Mouse (Mus musculus): ENCODE measurements around the gene Cacng4.

Cacng4 gene

DNA sequence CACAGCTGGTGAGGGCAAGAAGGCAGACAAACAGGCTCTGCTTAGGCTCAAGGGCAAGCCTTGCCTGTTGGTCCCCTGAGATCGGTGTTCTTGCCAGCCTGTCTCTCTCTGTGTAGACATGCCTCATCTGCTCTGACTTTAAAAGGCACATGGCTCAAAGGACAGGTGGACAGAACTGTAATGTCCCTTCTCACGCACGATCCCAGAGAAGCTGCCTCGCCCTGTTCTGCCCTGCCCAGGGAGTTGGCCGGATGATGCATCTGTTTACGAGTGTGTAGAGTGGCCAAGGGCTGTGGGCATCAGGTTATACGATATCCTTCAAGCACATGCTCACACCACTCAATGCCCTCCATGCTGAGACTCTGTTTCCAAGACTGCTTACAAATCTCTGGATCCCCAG is 80.0 kb downstream of the Cacng4 start:
- DNase-seq: no peak

DNA sequence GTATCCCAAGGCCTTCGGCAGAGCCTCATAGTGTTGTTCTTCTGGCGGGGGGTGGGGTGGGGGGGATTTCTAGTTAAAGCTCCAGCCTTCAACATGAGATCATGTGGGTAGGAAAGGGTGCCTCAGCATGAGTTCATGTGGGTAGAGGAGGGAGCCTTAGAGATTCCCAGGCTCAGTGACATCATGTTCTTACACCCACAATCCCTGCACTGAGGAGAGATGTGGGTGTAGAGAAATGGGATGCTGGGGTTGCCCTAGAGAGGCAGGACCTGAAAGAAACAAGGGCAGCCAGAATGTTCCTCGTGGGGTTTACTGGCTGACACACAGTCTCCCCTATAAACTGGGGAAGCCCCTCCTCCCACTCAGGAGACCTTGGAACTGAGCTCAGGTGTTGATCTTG is 84.0 kb downstream of the Cacng4 start:
- no peak for DNase-seq

DNA sequence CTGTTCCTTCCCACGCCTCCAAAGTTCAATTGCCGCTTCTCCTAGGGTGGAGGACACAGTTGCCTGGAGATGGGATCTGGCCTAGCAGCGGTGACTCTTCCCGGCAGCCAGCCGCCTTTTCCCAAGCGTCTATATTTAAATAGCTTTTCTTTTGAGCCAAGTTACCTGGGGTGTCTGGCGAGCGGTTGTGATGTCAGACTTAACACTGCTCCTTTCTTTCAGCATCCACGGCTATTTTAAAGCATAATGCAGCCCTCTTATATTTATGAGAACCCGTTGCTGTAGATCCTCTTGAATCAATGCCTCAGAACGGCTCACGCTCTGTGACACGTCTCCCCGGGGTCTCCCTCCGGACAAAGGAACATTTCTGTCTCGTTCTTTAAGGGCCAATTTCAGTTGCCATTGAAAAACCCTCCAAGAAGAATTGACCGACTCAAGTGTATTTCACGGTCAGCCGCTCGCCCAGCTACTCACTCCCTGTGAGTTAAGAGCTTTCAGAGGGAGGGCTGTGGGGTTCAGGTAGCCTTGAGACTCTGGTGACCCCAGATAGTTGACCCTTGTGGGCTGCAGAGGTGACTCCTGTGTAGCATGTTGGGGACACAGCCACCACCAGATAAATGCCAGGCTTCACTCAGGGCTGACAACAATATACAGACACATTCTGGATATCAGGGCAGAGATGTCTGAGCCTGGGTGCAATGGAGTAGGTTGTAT is 86.3 kb downstream of the Cacng4 start:
- DNase-seq: no peak

DNA sequence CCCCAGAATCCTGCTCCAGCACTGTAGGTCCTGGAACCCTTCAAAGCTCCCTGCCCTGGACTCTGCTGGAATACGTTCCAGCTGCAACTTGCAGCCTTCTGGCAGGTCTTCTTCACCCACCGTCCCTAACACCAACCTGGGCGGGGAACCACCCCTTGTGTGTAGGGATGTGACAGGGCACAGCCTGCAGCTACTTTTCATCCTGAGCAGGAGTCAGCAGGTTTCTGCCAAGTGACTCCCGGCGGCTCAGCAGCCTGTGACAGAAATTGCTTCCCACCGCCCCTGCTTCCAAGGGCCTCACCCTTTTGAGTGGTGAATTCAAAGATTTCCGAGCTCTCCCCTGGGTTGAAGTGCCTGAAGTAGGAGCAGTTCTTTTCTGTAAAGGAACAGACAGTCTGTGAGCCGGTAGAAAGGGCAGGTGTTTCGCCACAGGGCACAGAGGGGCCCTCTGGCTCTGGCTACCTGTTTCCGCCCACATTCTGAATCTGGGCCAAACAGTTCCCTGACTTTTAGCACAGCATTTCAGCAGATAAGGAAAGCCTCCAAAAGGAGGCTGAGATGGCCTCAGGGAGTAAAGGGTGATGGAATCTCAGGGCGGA is 88.8 kb downstream of the Cacng4 start:
- DNase-seq: no peak

DNA sequence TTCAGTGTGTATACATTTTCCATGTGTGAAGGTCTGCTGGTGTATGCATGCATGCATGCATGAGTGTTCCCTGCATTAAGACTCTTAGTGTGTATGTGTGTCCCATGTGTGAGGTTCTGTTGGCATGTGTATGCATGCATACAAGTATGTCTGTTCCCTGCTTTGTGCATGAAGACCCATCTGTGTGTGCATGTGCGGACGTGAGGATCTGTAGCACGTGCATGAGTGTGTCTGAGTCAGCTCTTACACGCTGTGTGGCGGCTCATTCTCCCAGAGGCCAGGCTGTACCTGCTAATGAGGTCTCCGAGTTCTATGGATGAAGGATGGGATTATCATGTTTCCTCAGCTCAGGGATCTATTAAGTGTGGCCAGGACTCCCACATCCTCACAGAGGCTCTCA is 89.3 kb downstream of the Cacng4 start:
- no peak for DNase-seq

DNA sequence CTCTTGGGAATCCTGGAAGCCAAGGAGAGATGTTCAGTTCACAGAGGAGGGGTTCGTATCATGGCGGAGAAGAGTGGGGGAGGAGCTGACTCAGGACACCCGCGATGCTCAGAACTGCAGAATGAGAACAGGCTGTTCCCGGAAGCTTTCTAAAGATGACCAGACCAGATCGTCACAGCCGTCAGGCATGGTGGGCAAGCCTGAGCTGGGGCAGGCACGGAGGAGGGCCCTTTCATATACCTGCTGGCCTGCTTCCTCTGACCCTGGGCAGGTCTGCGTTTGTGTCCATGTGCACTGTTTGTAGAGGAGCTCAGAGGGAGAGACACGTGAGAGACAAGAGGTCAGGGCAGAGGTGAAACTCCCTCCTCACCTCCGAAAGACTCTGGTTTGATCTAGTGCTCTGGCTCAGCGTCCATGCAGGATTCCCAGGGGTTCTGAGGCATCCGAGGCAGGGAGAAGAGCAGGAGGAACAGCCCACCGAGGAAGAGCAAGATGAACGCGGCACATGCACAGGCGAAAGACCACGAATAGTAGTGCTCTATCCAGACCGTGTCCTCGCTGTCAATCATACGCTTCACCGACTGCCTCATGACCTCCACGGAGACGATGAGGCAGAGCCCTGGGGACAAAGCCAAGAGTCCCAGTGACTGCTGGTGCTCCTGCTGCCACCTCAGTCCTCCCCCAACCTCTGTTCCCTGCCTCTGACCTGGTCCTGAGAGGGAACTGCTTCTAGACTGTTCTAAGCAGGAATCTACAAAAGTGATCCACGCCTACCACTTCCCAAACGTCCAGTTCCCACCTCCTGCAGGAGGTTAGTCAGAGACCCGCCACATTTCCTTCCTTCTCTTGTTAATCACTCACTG is 90.9 kb downstream of the Cacng4 start:
- no peak for DNase-seq

DNA sequence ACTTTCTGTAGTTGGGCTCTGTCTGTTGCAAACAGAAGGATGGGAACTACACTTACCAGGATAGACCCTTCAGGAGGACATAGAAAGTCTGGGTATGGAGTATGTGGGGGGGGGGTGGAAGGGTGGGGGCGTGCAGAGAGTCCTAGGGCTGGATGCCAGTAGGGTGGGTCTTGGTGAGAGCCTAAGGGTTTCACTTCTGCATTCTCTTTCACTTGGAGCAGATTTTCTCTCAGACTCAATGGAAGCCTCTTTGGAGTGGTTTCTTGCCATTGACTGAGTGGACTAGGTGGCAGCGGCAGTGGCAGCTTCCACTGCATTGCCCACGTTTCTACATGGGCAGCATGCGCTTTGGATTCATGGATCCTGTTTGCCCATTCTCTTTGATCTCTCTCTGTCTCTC is 94.4 kb downstream of the Cacng4 start:
- DNase-seq: no peak

DNA sequence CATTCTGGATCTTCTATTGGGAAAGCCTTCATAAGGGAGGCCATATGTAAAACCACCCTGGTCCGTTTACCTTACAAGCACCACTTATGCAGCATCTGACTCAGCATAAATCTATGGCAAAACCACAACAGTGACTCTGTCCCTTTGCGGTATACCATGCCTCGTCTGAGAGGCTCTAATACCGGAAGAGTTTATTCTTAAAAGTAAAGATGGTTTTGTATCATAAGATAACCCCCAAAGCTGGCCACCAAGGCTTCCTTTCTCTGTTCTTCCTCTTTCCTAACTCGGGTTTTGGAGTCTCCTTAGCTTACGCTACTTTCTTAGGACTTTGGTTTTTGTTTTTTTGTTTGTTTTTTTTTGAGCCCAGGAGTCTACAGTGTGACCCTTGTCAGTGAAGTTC is 101.0 kb downstream of the Cacng4 start:
- no peak for DNase-seq

DNA sequence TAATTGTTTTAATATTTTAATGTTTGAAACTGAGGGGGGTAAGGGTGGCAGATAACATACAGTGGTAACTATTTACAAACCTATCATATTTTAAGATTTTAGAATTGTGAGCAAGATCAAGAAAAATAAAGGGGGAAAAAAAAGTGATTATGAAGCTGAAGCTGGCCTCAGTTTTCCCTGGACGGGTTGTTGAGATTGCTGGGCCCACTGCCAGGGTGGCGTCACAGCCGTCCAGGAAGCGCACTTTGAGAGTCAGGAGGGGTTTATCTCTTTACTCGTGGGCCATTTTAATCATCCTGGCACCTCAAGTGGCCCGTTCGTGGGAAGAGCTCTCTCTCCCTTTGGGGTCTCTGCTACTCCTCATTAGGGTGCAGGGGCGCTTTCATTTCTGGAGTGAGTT is 102.8 kb downstream of the Cacng4 start:
- no peak for DNase-seq

DNA sequence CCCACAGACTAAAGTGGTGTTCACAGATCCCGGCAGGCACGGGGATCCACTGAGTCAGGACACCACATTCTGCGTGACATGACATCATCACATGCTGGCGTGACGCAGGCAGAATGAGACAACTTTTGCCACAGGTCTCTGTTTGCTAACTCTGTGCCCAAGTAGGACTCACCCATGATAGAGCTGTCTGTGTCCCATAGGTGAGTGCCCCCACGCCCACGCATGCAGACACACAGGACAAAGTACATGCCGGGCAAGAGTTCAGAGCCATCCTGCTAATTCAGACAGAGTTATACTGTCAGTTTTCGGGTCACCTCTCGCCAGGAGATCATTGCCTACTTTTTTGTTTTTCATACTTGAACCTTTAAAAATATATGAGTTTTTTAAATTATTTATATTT is 105.9 kb downstream of the Cacng4 start:
- DNase-seq: no peak

DNA sequence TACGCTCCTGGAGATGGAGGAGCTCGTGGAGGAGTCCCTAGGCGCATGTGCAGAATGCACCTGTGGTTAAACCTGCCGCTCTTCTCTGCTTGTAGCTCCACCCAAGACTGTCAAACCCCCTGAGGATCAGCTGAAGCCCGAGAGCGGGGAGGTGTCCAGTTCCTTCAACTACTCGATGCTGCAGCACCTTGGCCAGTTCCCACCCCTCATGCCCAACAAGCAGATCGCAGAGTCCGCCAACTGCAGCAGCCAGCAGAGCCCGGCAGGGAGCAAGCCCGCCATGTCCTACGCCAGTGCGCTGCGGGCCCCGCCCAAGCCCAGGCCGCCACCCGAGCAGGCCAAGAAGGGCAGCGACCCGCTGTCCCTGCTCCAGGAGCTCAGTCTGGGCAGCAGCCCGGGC is 108.1 kb downstream of the Cacng4 start:
- DNase-seq: no peak

DNA sequence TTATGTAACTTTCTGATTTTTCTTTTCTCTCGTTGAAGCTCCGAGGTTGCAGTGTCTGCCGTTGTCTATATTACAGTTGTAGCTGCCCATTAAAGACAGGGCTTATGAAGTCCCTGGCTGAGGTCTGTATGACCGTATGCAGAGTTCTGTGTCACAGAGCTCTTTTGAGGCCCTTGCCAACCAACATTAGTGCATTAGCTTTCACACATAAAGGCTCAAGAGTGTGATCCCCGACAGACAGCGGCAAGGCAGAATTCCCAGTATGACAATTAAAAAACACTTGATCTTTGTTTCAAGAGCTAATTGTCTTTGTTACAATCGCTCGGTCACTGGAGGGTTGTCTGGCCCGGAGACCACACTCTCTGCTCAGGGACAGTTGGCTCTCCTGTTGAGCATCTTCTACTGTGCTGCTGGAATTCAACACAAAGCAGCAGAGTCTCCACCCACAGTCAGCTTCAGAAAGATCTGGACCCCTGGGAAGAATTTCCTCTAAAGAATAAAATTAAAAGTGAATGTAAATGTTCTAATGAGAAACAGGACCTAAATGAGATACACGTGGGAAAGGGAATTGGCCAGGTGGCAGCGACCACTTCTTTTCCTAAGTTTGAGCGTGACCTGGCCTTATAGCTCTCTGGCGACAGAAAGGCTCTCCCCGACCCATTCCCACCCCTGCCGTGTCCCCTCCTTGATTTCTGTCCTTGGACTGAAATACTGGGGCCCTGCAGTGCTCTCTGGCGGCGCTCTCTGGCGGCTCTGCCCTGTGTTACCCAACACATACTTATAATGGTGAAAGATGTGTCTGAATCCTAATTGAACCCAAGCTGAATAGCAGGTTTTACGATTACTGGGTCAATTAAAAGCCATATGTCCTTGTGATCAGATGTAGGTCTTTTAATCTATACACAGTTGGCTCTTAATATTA is 110.6 kb downstream of the Cacng4 start:
- no peak for DNase-seq

DNA sequence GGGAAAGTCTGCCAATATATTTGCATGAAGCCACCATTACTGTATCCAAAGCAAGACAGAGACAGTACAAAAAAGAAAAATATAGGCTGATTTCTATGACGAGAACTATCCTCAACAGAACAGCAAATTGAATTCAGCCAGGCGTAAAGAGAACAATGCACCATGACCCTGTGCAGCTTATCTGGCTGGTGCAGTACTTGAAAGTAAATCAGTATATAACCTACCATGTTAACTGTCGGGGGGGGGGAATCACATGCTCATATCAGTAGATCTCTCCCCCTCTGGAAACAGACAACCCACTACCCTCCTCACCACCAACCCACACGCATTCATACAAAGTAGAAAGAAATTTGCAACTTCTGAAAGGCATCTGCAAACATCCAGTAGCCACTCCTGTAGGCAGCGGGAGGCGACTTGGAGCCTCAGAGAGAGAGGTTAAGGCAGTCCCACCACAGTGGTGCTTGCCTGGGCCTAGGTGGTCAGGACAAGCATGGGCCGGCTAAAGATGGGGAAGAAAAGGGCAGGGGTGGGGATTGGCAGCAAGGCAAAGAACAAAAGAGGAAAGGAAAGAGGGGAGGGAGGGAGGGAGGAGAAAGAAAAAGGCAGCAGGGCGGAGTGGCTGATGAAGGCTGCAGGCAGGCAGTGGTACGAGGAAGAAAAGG is 111.5 kb downstream of the Cacng4 start:
- DNase-seq: no peak
